Mouse (Mus musculus): ENCODE results near the gene Mical3. TPM values are rescaled to one million over a fixed set of nuclear protein-coding genes. Genes with fewer than 3 reads are reported as not detected.

Mical3 gene
- polyA plus RNA-seq, 1 experiment: 17.8 TPM

DNA sequence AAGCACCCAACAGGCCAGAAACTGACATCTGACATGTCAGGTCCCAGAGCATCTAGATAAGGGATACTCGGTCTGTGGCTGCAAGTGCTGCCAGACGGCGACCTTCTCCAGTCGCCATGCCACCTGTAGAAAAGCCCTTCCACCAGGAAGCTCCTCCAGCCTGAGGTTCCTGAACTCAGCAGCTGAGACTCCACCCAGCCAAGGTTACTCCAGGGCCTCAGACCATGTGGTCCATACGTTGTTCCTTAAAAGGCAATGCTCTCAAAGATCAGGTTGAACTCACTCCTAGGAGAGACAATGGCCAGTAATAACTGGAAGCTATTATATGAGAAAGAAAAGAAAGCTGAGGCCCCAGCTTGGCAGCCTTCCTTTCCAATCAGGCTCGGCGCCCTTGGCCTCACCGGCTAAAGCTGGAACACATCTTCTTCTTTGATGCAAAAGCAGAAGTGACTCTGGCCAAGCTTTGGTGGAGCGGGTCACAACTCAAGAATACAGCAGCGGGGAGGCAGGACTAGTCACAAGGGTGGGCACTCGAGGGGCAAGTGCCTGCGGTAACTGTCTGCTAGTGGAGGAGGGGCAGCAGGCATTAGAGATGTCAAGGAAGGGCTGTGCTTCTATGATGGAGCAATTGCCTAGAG, 53.8 kb downstream of the Mical3 start:
- Histone ChIP-seq H3K4me3 (replicated peaks) (peak overlapping the region; percentile 72), H3K36me3 (replicated peaks; ENCODE audit: low read length) (peaks cover 56% of the 10 kb centered on the region), H3K27me3 (replicated peaks) (no peaks in the 10 kb centered on the region), H3K4me1 (peaks cover 98% of the 10 kb centered on the region), H3K9me3 (no peaks in the 10 kb centered on the region)
- TF ChIP-seq FLI1 (IDR thresholded peaks at IDR 0.05; ENCODE audit: low read length) (no peak), GATA1 (IDR thresholded peaks at IDR 0.05; ENCODE audit: borderline replicate concordance, low read length) (no peak)

DNA sequence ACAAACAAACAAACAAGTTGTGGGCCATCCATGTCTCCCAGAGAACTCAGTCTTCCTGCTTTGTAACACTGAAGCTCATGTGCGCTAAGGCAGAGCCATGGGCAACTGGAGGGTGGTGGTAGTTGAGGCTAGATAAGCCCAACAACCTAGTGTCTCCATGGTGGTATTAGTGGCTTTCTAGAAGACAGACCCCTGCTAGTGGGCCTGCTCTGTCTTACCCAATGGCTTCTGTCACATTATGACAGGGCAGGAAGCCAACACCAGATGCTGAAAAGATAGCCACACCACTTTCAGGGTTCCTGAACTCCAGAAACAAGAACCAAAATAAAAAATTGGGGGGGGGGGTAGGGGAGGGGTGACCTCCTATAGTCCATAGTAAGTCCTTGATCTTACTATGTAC, 55.0 kb downstream of the Mical3 start:
- Histone ChIP-seq H3K4me1 (peaks cover 96% of the 10 kb centered on the region), H3K4me3 (replicated peaks) (peak overlapping the region; percentile 39), H3K36me3 (replicated peaks; ENCODE audit: low read length) (peaks cover 44% of the 10 kb centered on the region), H3K9me3 (no peaks in the 10 kb centered on the region), H3K27me3 (replicated peaks) (no peaks in the 10 kb centered on the region)
- TF ChIP-seq FLI1 (IDR thresholded peaks at IDR 0.05; ENCODE audit: low read length) (no peak), GATA1 (IDR thresholded peaks at IDR 0.05; ENCODE audit: borderline replicate concordance, low read length) (peak; percentile 25; the same call in 1 of the 3 replicates)

DNA sequence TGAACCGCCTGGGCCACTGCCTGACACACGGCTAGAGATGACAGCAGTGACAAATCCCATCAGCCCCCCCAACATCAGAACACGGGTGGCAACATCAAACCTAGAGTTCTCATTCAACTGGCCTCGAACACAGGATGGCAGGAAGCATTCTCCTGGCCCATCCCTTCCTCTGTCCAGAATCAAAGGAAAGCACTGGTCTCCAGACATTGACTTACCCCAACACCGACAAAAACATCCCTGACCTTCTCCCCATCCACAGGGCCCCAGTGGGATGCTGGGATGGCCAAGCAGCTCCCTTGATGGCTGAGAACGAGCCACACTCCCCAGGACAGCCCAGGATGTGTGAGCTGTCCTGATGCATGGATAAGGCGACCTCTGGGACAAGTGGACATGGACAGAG, 57.5 kb downstream of the Mical3 start:
- Histone ChIP-seq H3K4me1 (peaks cover 96% of the 10 kb centered on the region), H3K27me3 (replicated peaks) (no peaks in the 10 kb centered on the region), H3K9me3 (no peaks in the 10 kb centered on the region), H3K36me3 (replicated peaks; ENCODE audit: low read length) (peaks cover 26% of the 10 kb centered on the region), H3K4me3 (replicated peaks) (no peak overlapping the region)
- no peak for TF ChIP-seq FLI1 (IDR thresholded peaks at IDR 0.05; ENCODE audit: low read length)
- no peak for TF ChIP-seq GATA1 (IDR thresholded peaks at IDR 0.05; ENCODE audit: borderline replicate concordance, low read length)

DNA sequence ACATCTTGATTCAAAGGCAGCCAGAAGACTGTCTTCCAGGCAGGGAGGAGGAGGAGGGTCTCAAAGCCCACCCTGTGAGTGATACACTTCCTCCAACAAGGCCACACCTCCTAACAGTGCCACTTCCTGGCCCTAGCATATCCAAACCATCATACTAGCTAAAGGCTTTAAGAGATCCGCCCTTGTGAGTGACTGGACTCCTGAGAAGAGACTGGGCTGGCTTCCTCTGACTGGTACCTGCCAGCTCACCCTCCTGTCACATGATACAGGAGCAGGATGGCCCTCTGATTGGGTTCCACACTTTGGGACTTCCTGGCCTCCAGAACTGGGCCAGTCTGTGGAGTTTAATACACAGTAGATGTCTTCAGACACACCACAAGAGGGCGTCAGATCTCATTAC, 58.2 kb downstream of the Mical3 start:
- peaks cover 26% of the 10 kb centered on the region for H3K36me3 ChIP-seq (replicated peaks; ENCODE audit: low read length)
- peaks cover 96% of the 10 kb centered on the region for H3K4me1 ChIP-seq
- TF ChIP-seq FLI1 (IDR thresholded peaks at IDR 0.05; ENCODE audit: low read length): no peak
- no peak for TF ChIP-seq GATA1 (IDR thresholded peaks at IDR 0.05; ENCODE audit: borderline replicate concordance, low read length)
- no peaks in the 10 kb centered on the region for H3K9me3 ChIP-seq
- no peaks in the 10 kb centered on the region for H3K27me3 ChIP-seq (replicated peaks)
- no peak overlapping the region for H3K4me3 ChIP-seq (replicated peaks)

DNA sequence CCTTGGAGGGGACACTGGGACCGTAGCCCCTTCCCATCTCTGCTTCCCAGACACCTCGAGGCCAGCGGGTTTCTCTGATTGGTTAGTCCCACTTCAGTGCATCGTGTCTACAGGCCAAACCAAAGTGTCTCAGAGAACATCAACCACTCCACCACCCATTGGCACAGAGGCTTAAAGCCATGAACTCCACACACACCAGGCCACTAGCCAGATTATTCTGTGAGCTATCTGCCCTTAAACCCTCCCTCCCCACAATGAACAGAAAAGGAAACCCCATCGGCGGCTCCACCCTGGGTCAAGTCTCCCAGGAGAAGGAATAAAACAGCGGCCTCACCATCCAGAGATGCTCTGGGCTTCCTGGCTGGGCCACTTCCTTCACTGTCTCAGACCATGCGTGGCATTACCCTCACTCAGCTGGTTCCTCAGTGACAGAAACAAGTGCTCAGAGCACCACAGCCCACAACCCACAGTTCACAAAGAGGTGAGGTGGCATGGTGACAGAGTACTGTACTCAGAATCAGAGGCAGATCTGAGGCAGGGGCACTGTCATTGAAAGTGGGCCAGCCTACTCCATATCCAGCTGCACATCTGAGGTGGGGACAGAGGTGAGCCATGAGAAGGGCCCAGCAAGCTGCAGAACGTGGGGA, 60.1 kb downstream of the Mical3 start:
- no peak for TF ChIP-seq GATA1 (IDR thresholded peaks at IDR 0.05; ENCODE audit: borderline replicate concordance, low read length)
- TF ChIP-seq FLI1 (IDR thresholded peaks at IDR 0.05; ENCODE audit: low read length): no peak
- peaks cover 96% of the 10 kb centered on the region for H3K4me1 ChIP-seq
- H3K4me3 ChIP-seq (replicated peaks): peak overlapping the region; percentile 81
- peaks cover 19% of the 10 kb centered on the region for H3K36me3 ChIP-seq (replicated peaks; ENCODE audit: low read length)
- no peaks in the 10 kb centered on the region for H3K27me3 ChIP-seq (replicated peaks)
- no peaks in the 10 kb centered on the region for H3K9me3 ChIP-seq

DNA sequence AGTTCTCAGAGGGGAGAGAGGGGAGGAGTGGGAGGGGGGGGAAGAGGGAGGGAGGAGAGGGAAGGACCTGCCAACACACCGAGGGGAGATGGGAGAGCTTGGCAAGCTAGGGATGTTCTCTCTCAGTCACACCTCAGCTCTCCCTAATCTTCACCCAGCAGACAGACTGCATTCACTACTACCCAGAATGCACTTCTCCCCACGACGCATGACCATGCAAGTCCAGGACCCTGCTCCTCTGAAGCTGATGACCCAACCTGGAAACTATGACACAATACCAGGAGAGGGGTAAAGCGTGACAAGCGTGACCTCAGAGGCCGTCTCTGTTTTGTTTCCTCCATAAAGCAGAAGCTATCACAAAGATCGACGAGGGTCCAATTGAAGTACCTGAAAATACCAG, 61.6 kb downstream of the Mical3 start:
- H3K27me3 ChIP-seq (replicated peaks): no peaks in the 10 kb centered on the region
- H3K4me3 ChIP-seq (replicated peaks): no peak overlapping the region
- H3K4me1 ChIP-seq: peaks cover 99% of the 10 kb centered on the region
- H3K9me3 ChIP-seq: no peaks in the 10 kb centered on the region
- TF ChIP-seq GATA1 (IDR thresholded peaks at IDR 0.05; ENCODE audit: borderline replicate concordance, low read length) (no peak), FLI1 (IDR thresholded peaks at IDR 0.05; ENCODE audit: low read length) (no peak)
- peaks cover 26% of the 10 kb centered on the region for H3K36me3 ChIP-seq (replicated peaks; ENCODE audit: low read length)

DNA sequence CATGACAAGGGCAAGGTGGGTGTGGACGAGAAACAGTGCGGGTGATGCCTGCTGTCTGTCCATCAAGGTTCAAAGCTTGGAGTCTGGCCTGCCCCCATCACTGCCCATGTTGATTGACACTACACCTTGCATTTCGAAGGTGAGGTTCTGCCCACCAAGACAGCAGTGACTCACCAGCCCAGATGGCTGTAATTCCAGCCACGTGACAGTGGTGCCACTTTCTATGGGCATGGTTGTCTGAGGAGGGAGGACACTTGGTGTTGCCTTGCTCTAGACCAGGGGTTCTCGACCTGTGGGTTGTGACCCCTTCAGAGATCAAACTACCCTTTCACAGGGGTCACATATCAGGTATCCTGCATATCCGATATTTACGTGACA, 62.7 kb downstream of the Mical3 start:
- no peaks in the 10 kb centered on the region for H3K27me3 ChIP-seq (replicated peaks)
- peaks cover 32% of the 10 kb centered on the region for H3K36me3 ChIP-seq (replicated peaks; ENCODE audit: low read length)
- no peak for TF ChIP-seq FLI1 (IDR thresholded peaks at IDR 0.05; ENCODE audit: low read length)
- TF ChIP-seq GATA1 (IDR thresholded peaks at IDR 0.05; ENCODE audit: borderline replicate concordance, low read length): no peak
- peak overlapping the region; percentile 10 for H3K4me3 ChIP-seq (replicated peaks)
- H3K9me3 ChIP-seq: no peaks in the 10 kb centered on the region
- H3K4me1 ChIP-seq: peaks cover 99% of the 10 kb centered on the region

DNA sequence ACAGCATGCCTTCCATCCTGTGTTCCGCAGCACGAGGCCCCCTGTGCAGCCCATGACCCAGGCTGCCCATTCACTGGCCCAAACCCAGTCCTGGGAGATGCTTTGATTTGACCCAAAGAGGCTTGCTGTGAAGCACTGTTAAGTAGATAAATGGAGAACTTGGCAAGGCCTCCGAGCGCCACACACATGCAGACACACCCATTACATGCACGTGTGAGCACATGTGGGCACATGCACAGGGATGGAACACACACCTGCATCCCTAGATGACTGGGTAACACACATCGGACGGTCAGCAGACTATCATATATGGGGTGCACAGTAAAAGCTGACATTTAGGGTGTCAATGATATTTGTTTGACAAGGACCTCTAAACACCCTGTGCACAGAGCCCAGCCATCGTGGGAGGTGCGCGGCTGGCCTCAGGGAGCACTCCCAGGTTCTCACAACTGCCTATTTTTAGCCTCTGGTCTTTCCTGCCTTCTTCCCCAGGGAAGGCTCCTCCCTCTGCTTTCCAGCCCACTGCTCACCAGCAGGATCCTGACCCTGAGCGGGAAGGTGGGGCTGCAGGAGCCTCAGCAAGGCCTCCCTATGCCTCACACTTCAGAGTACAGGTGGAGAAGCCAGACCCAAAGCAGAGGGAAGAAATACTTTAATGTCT, 63.2 kb downstream of the Mical3 start:
- Histone ChIP-seq H3K4me3 (replicated peaks) (peak overlapping the region; percentile 71), H3K27me3 (replicated peaks) (no peaks in the 10 kb centered on the region), H3K9me3 (no peaks in the 10 kb centered on the region), H3K4me1 (peaks cover 99% of the 10 kb centered on the region), H3K36me3 (replicated peaks; ENCODE audit: low read length) (peaks cover 35% of the 10 kb centered on the region)
- TF ChIP-seq GATA1 (IDR thresholded peaks at IDR 0.05; ENCODE audit: borderline replicate concordance, low read length): no peak
- no peak for TF ChIP-seq FLI1 (IDR thresholded peaks at IDR 0.05; ENCODE audit: low read length)

DNA sequence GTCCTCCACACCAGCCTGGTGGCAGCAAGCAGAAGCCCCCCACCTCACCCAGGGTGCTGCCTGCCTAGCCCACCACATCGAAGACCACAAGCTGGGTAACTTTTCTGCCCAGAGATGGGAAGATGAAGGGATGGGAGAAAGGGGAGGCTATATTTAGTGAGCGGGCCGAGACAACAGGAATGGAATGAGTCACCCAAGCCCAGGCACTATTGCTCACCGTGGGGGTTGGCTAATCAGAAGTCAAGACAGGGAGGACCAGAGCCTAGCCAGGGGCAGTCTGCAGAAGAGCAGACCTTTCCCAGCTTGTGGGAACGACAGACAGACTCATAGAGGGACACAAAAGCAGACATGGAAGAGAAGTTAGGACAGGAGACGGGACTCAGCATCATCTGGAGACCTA, 64.0 kb downstream of the Mical3 start:
- H3K4me3 ChIP-seq (replicated peaks): no peak overlapping the region
- H3K36me3 ChIP-seq (replicated peaks; ENCODE audit: low read length): peaks cover 35% of the 10 kb centered on the region
- peaks cover 100% of the 10 kb centered on the region for H3K4me1 ChIP-seq
- H3K9me3 ChIP-seq: no peaks in the 10 kb centered on the region
- TF ChIP-seq GATA1 (IDR thresholded peaks at IDR 0.05; ENCODE audit: borderline replicate concordance, low read length) (no peak), FLI1 (IDR thresholded peaks at IDR 0.05; ENCODE audit: low read length) (no peak)
- H3K27me3 ChIP-seq (replicated peaks): no peaks in the 10 kb centered on the region
